ENCODE assay signal across 8 mouse cellular contexts in genomic region chr12:73617652-73618051, GRCm38 (mm10). TPM values are rescaled to one million over a fixed set of nuclear protein-coding genes. Genes with fewer than 3 reads are reported as not detected.
DNase-seq lines count a peak whose midpoint lies in the region; ATAC-seq lines count a peak whose summit lies in the region.

No protein-coding gene starts in this region.

- WGBS in heart, embryonic 10.5 days, result 29% methylated on average over 10 of the region's 10 CpGs
- 43% methylated on average over 10 of the region's 10 CpGs for WGBS in liver, embryonic 11.5 days

- H3K36me3 ChIP-seq in heart, embryonic 10.5 days, result no peaks in the 10 kb centered on the region
- no peaks in the 10 kb centered on the region for H3K36me3 ChIP-seq in liver, embryonic 11.5 days (ENCODE audit: control insufficient read depth, insufficient read depth, low read length)

- ATAC-seq in liver, embryonic 11.5 days (replicated peaks; ENCODE audit: low FRiP score), result no peak

- no peak overlapping the region for H3K9ac ChIP-seq in liver, embryonic 11.5 days (ENCODE audit: low read depth, low read length)

- H3K27me3 ChIP-seq in heart, embryonic 10.5 days (ENCODE audit: insufficient read depth, poor library complexity, severe bottlenecking), result no peaks in the 10 kb centered on the region
- no peaks in the 10 kb centered on the region for H3K27me3 ChIP-seq in liver, embryonic 11.5 days (replicated peaks; ENCODE audit: control insufficient read depth, insufficient read depth, low read length)

- H3K4me2 ChIP-seq in liver, embryonic 11.5 days, result no peak overlapping the region

- no peaks in the 10 kb centered on the region for H3K9me3 ChIP-seq in heart, embryonic 10.5 days
- no peaks in the 10 kb centered on the region for H3K9me3 ChIP-seq in liver, embryonic 11.5 days (ENCODE audit: control insufficient read depth, low read length)

- no peak overlapping the region for H3K4me3 ChIP-seq in heart, embryonic 10.5 days
- H3K4me3 ChIP-seq in liver, embryonic 11.5 days (ENCODE audit: low read depth, low read length), result no peak overlapping the region

- DNase-seq in adrenal gland, postnatal 14 days, result peak; percentile 43
- peak; percentile 79 for DNase-seq in heart, embryonic 10.5 days (ENCODE audit: low spot score)
- DNase-seq in kidney, postnatal 10 days, result peak; percentile 79
- peak; percentile 39 for DNase-seq in ovary, postnatal 36 days (ENCODE audit: low spot score)
- DNase-seq in frontal cortex, postnatal 14 days (ENCODE audit: low spot score in 2 of 2), result no peak
- no peak for DNase-seq in thymus, postnatal 14 days
- no peak for DNase-seq in thymus, adult 18-20 months
- DNase-seq in liver, embryonic 11.5 days (ENCODE audit: low spot score), result no peak

- H3K4me1 ChIP-seq in heart, embryonic 10.5 days, result peaks cover 12% of the 10 kb centered on the region
- no peaks in the 10 kb centered on the region for H3K4me1 ChIP-seq in liver, embryonic 11.5 days (replicated peaks; ENCODE audit: control insufficient read depth, insufficient read depth, low read length)

- no peak overlapping the region for H3K27ac ChIP-seq in heart, embryonic 10.5 days
- H3K27ac ChIP-seq in liver, embryonic 11.5 days (ENCODE audit: low read depth, low read length), result no peak overlapping the region

RNA-seq across cellular contexts. Expression of gene Prkch, which starts 33.1 kb away (rescaled TPM):
- total RNA-seq in adrenal gland, postnatal 14 days (2021), result 19.9 and 27.2 TPM in 2 replicates
- polyA plus RNA-seq in heart, embryonic 10.5 days (2016; fragmentation: Nextera tagmentation; extraction: Ambion mirVana), result 15.8 and 16.9 TPM in 2 replicates
- 5.7 and 6.4 TPM in 2 replicates for polyA plus RNA-seq in liver, embryonic 11.5 days (2014; fragmentation: Nextera tagmentation; extraction: Ambion mirVana)

Comparison
In these comparisons a context has a peak if more than half of its experiments do, and no peak if none do; other contexts are left out.
1. DNase-seq: peak in adrenal gland, postnatal 14 days (single experiment), heart, embryonic 10.5 days (single experiment), kidney, postnatal 10 days (single experiment) and ovary, postnatal 36 days (single experiment); none in frontal cortex, postnatal 14 days (0 of 2), thymus, postnatal 14 days (single experiment), thymus, adult 18-20 months (0 of 2) and liver, embryonic 11.5 days (single experiment).